ENCODE assay signal across 8 mouse cellular contexts in the genomic region with DNA sequence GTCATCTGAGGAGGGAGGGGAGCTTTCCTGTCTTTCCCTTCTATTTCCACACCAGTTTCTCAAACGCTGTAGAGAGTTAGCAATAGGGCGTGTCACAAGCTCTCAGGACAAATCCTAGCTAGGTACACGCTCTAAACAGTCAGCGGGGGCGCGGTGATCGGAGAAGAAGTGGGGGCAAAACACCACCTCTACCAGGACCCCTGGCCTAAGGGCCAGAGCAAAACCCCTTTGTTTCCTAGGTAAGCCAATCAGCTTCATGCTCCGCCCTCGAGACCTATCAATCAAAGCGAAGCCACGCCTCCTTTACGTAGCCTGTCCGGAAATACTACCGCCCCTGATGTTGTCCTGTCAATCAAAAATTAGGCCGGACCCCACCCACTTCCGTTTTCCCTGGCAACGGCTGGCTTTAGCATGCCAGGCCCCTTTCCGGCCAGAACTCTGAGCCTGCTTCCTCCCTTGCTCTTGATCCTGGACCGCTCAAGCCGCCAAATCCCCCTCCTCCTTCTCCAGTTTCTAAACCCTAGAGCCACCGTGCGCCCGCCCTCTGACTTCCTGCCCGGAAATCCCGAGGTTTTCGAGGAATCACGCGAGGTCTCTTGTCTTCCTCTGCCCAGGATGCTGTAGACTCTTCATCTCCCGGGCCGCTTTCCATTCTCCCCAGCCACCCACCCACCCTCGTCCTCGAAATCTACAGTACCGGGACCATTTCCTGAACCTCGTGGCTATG. TPM values are rescaled to one million over a fixed set of nuclear protein-coding genes. Genes with fewer than 3 reads are reported as not detected.
DNase-seq lines count a peak whose midpoint lies in the region; ATAC-seq and TF ChIP-seq lines count a peak whose summit lies in the region.

No protein-coding gene starts in this region.

- no peaks in the 10 kb centered on the region for H3K9me3 ChIP-seq in forebrain, embryonic 10.5 days
- H3K9me3 ChIP-seq in heart, embryonic 15.5 days (replicated peaks): no peaks in the 10 kb centered on the region
- no peaks in the 10 kb centered on the region for H3K9me3 ChIP-seq in liver, embryonic 14.5 days (ENCODE audit: control insufficient read depth, low read length)
- H3K9me3 ChIP-seq in neural tube, embryonic 11.5 days (ENCODE audit: control insufficient read depth, low read length): no peaks in the 10 kb centered on the region
- H3K9me3 ChIP-seq in stomach, postnatal 0 days (ENCODE audit: control insufficient read depth, low read length): no peaks in the 10 kb centered on the region

- H3K27ac ChIP-seq in forebrain, embryonic 10.5 days: peak overlapping the region; percentile 92
- peak overlapping the region; percentile 98 for H3K27ac ChIP-seq in heart, embryonic 15.5 days
- H3K27ac ChIP-seq in liver, embryonic 14.5 days: peak overlapping the region; percentile 70
- H3K27ac ChIP-seq in neural tube, embryonic 11.5 days (ENCODE audit: low read depth, low read length): peak overlapping the region; percentile 97
- H3K27ac ChIP-seq in stomach, postnatal 0 days (replicated peaks): peak overlapping the region; percentile 96

- peak overlapping the region; percentile 84 for H3K4me2 ChIP-seq in heart, embryonic 15.5 days
- peak overlapping the region; percentile 92 for H3K4me2 ChIP-seq in liver, embryonic 14.5 days (ENCODE audit: low read depth)
- H3K4me2 ChIP-seq in neural tube, embryonic 11.5 days (ENCODE audit: low read depth): peak overlapping the region; percentile 67
- H3K4me2 ChIP-seq in stomach, postnatal 0 days (replicated peaks; ENCODE audit: low read depth): peak overlapping the region; percentile 81

- H3K4me3 ChIP-seq in forebrain, embryonic 10.5 days: peak overlapping the region; percentile 59
- peak overlapping the region; percentile 64 for H3K4me3 ChIP-seq in heart, embryonic 15.5 days
- H3K4me3 ChIP-seq in liver, embryonic 14.5 days (ENCODE audit: insufficient read depth in 1 of 2, low read depth in 2 of 2, low read length in 2 of 2): peak overlapping the region; percentile 74 to 78
- H3K4me3 ChIP-seq in neural tube, embryonic 11.5 days (ENCODE audit: low read depth, low read length): peak overlapping the region; percentile 64
- H3K4me3 ChIP-seq in stomach, postnatal 0 days (ENCODE audit: low read depth, low read length): peak overlapping the region; percentile 60

- 0 out of 2 replicates have a peak, but pooled peaks have one; percentile 31 for TF ChIP-seq EP300 in liver, embryonic 14.5 days (IDR thresholded peaks at IDR 0.05; ENCODE audit: low read depth)
- TF ChIP-seq EP300 in stomach, postnatal 0 days (optimal IDR thresholded peaks at IDR 0.05): no peak

- H3K27me3 ChIP-seq in forebrain, embryonic 10.5 days (ENCODE audit: poor library complexity, severe bottlenecking): no peaks in the 10 kb centered on the region
- no peaks in the 10 kb centered on the region; the same call in 1 of the 2 replicates for H3K27me3 ChIP-seq in heart, embryonic 15.5 days
- no peaks in the 10 kb centered on the region for H3K27me3 ChIP-seq in liver, embryonic 14.5 days (ENCODE audit: control insufficient read depth, insufficient read depth, low read length)
- no peaks in the 10 kb centered on the region for H3K27me3 ChIP-seq in neural tube, embryonic 11.5 days (ENCODE audit: control insufficient read depth, insufficient read depth, low read length)
- H3K27me3 ChIP-seq in stomach, postnatal 0 days (ENCODE audit: control insufficient read depth, insufficient read depth, low read length): no peaks in the 10 kb centered on the region

- peak; percentile 94 for ATAC-seq in CD4-positive, CD25-positive, alpha-beta regulatory T cell, adult 4 months
- peak; percentile 92 for ATAC-seq in heart, embryonic 15.5 days (replicated peaks; ENCODE audit: insufficient number of reproducible peaks, insufficient read depth, low FRiP score, low read depth)
- ATAC-seq in liver, embryonic 14.5 days (ENCODE audit: insufficient read depth): peak; percentile 89
- ATAC-seq in neural tube, embryonic 11.5 days (ENCODE audit: insufficient read depth, low FRiP score, low TSS enrichment): peak; percentile 91
- peak; percentile 91 for ATAC-seq in stomach, postnatal 0 days (ENCODE audit: low FRiP score, low TSS enrichment)

- WGBS in forebrain, embryonic 10.5 days: under 1% methylated on average over 34 of the region's 34 CpGs
- WGBS in heart, embryonic 15.5 days: under 1% methylated on average over 34 of the region's 34 CpGs
- under 1% methylated on average over 34 of the region's 34 CpGs for WGBS in liver, embryonic 14.5 days (ENCODE audit: insufficient replicate concordance)
- WGBS in neural tube, embryonic 11.5 days: under 1% methylated on average over 34 of the region's 34 CpGs
- WGBS in stomach, postnatal 0 days: under 1% methylated on average over 34 of the region's 34 CpGs

- no peak for TF ChIP-seq CTCF in liver, embryonic 14.5 days (IDR thresholded peaks at IDR 0.05; ENCODE audit: low read depth)
- TF ChIP-seq CTCF in stomach, postnatal 0 days (IDR thresholded peaks at IDR 0.05; ENCODE audit: low read depth): no peak

- H3K4me1 ChIP-seq in forebrain, embryonic 10.5 days: peaks cover 29% of the 10 kb centered on the region
- peaks cover 25% of the 10 kb centered on the region for H3K4me1 ChIP-seq in heart, embryonic 15.5 days (replicated peaks)
- peaks cover 18 to 27% of the 10 kb centered on the region in 2 experiments for H3K4me1 ChIP-seq in liver, embryonic 14.5 days (replicated peaks; ENCODE audit: control insufficient read depth in 2 of 2, insufficient read depth in 2 of 2, low read length in 1 of 2)
- H3K4me1 ChIP-seq in neural tube, embryonic 11.5 days (ENCODE audit: control insufficient read depth, insufficient read depth, low read length): 0 out of 2 replicates have a peak, but pooled peaks cover 5% of the 10 kb centered on the region
- H3K4me1 ChIP-seq in stomach, postnatal 0 days (replicated peaks; ENCODE audit: control insufficient read depth, insufficient read depth): peaks cover 10% of the 10 kb centered on the region

- H3K9ac ChIP-seq in heart, embryonic 15.5 days: peak overlapping the region; percentile 74
- H3K9ac ChIP-seq in liver, embryonic 14.5 days (replicated peaks): peak overlapping the region; percentile 88
- peak overlapping the region; percentile 92 for H3K9ac ChIP-seq in neural tube, embryonic 11.5 days (ENCODE audit: low read length)
- H3K9ac ChIP-seq in stomach, postnatal 0 days (ENCODE audit: low read length): peak overlapping the region; percentile 79

- DNase-seq in c-Kit-negative CD71-positive TER-119-positive erythroid progenitor cells, embryonic 14.5 days (ENCODE audit: low read depth, low spot score): peak; percentile 94
- peak; percentile 99 for DNase-seq in forebrain, embryonic 10.5 days (ENCODE audit: extremely low spot score, low spot score)
- peak; percentile 97 to 98 for DNase-seq in kidney, postnatal 25 days
- peak; percentile 84 to 93 (median 86) for DNase-seq in liver, embryonic 14.5 days (ENCODE audit: low read depth in 3 of 3, low spot score in 3 of 3)
- peak; percentile 97 for DNase-seq in neural tube, embryonic 11.5 days (ENCODE audit: low spot score)
- peak; percentile 95 for DNase-seq in stomach, postnatal 0 days (ENCODE audit: low spot score)

- H3K36me3 ChIP-seq in forebrain, embryonic 10.5 days (replicated peaks): peaks cover 2% of the 10 kb centered on the region; the same call in 1 of the 2 replicates
- H3K36me3 ChIP-seq in heart, embryonic 15.5 days: 0 out of 2 replicates have a peak, but pooled peaks cover 7% of the 10 kb centered on the region
- no peaks in the 10 kb centered on the region for H3K36me3 ChIP-seq in liver, embryonic 14.5 days (replicated peaks; ENCODE audit: control insufficient read depth, insufficient read depth, low read depth)
- H3K36me3 ChIP-seq in neural tube, embryonic 11.5 days (ENCODE audit: control insufficient read depth, insufficient read depth, low read length): no peaks in the 10 kb centered on the region
- H3K36me3 ChIP-seq in stomach, postnatal 0 days (ENCODE audit: control insufficient read depth, insufficient read depth, low read length): no peaks in the 10 kb centered on the region

RNA-seq across cellular contexts. Expression of a gene that starts 11.0 kb away (rescaled TPM):
- polyA plus RNA-seq in CD4-positive, CD25-positive, alpha-beta regulatory T cell, adult 4 months (2017; shearing (Covaris generic)): 100 to 1,000 TPM in 1 of 2 experiments, 10 to 100 TPM in 1; 92.5 to 132 TPM
- polyA plus RNA-seq in forebrain, embryonic 10.5 days (2016; fragmentation: Nextera tagmentation; extraction: Ambion mirVana): 6.3 and 6.9 TPM in 2 replicates
- polyA plus RNA-seq in heart, embryonic 15.5 days (2015; fragmentation: Nextera tagmentation; extraction: Ambion mirVana): 16.1 and 22.1 TPM in 2 replicates
- polyA plus RNA-seq in liver, embryonic 14.5 days (2012; rRNA removed): 2.4 TPM in 2 replicates
- polyA plus RNA-seq in liver, embryonic 14.5 days (2014; fragmentation: Nextera tagmentation; extraction: Ambion mirVana): 1.8 and 2.5 TPM in 2 replicates
- 23.3 and 24.0 TPM in 2 replicates for polyA plus RNA-seq in neural tube, embryonic 11.5 days (2014; fragmentation: Nextera tagmentation; extraction: Ambion mirVana)
- 26.7 and 29.7 TPM in 2 replicates for polyA plus RNA-seq in stomach, postnatal 0 days (2015; fragmentation: Nextera tagmentation; extraction: Ambion mirVana)

RNA-seq across cellular contexts. Expression of a gene that starts 12.8 kb away (rescaled TPM):
- polyA plus RNA-seq in CD4-positive, CD25-positive, alpha-beta regulatory T cell, adult 4 months (2017; shearing (Covaris generic)): not detected
- polyA plus RNA-seq in forebrain, embryonic 10.5 days (2016; fragmentation: Nextera tagmentation; extraction: Ambion mirVana): 0.15 and 0.25 TPM in 2 replicates
- 0.11 and 0.16 TPM in 2 replicates for polyA plus RNA-seq in heart, embryonic 15.5 days (2015; fragmentation: Nextera tagmentation; extraction: Ambion mirVana)
- polyA plus RNA-seq in liver, embryonic 14.5 days (2012; rRNA removed): 0.02 and 0.03 TPM in 2 replicates
- polyA plus RNA-seq in liver, embryonic 14.5 days (2014; fragmentation: Nextera tagmentation; extraction: Ambion mirVana): not detected in 2 replicates
- polyA plus RNA-seq in neural tube, embryonic 11.5 days (2014; fragmentation: Nextera tagmentation; extraction: Ambion mirVana): 0.57 and 0.81 TPM in 2 replicates
- 0.33 TPM in 2 replicates for polyA plus RNA-seq in stomach, postnatal 0 days (2015; fragmentation: Nextera tagmentation; extraction: Ambion mirVana)

RNA-seq across cellular contexts. Expression of a gene that starts 16.8 kb away (rescaled TPM):
- 1 to 10 TPM in 1 of 2 experiments, under 1 TPM in 1; 0.76 to 1.2 TPM for polyA plus RNA-seq in CD4-positive, CD25-positive, alpha-beta regulatory T cell, adult 4 months (2017; shearing (Covaris generic))
- 0.20 and 0.63 TPM in 2 replicates for polyA plus RNA-seq in forebrain, embryonic 10.5 days (2016; fragmentation: Nextera tagmentation; extraction: Ambion mirVana)
- polyA plus RNA-seq in heart, embryonic 15.5 days (2015; fragmentation: Nextera tagmentation; extraction: Ambion mirVana): 14.1 and 18.4 TPM in 2 replicates
- polyA plus RNA-seq in liver, embryonic 14.5 days (2012; rRNA removed): 0.15 and 0.22 TPM in 2 replicates
- 0.13 and 0.29 TPM in 2 replicates for polyA plus RNA-seq in liver, embryonic 14.5 days (2014; fragmentation: Nextera tagmentation; extraction: Ambion mirVana)
- 0.50 and 0.87 TPM in 2 replicates for polyA plus RNA-seq in neural tube, embryonic 11.5 days (2014; fragmentation: Nextera tagmentation; extraction: Ambion mirVana)
- polyA plus RNA-seq in stomach, postnatal 0 days (2015; fragmentation: Nextera tagmentation; extraction: Ambion mirVana): 3.0 and 3.8 TPM in 2 replicates

RNA-seq across cellular contexts. Expression of a gene that starts 44.1 kb away (rescaled TPM):
- polyA plus RNA-seq in CD4-positive, CD25-positive, alpha-beta regulatory T cell, adult 4 months (2017; shearing (Covaris generic)): 1 to 10 TPM in 1 of 2 experiments, under 1 TPM in 1; 0.54 to 1.6 TPM
- 47.9 and 52.4 TPM in 2 replicates for polyA plus RNA-seq in forebrain, embryonic 10.5 days (2016; fragmentation: Nextera tagmentation; extraction: Ambion mirVana)
- 44.5 and 56.9 TPM in 2 replicates for polyA plus RNA-seq in heart, embryonic 15.5 days (2015; fragmentation: Nextera tagmentation; extraction: Ambion mirVana)
- 4.8 and 6.2 TPM in 2 replicates for polyA plus RNA-seq in liver, embryonic 14.5 days (2012; rRNA removed)
- polyA plus RNA-seq in liver, embryonic 14.5 days (2014; fragmentation: Nextera tagmentation; extraction: Ambion mirVana): 3.7 and 6.0 TPM in 2 replicates
- 52.8 and 57.5 TPM in 2 replicates for polyA plus RNA-seq in neural tube, embryonic 11.5 days (2014; fragmentation: Nextera tagmentation; extraction: Ambion mirVana)
- 40.1 and 45.0 TPM in 2 replicates for polyA plus RNA-seq in stomach, postnatal 0 days (2015; fragmentation: Nextera tagmentation; extraction: Ambion mirVana)

RNA-seq across cellular contexts. Expression of a gene that starts 52.0 kb away (rescaled TPM):
- polyA plus RNA-seq in CD4-positive, CD25-positive, alpha-beta regulatory T cell, adult 4 months (2017; shearing (Covaris generic)): 10 to 100 TPM; 45.8 to 63.1 TPM
- polyA plus RNA-seq in forebrain, embryonic 10.5 days (2016; fragmentation: Nextera tagmentation; extraction: Ambion mirVana): 71.4 and 75.0 TPM in 2 replicates
- 60.2 and 60.7 TPM in 2 replicates for polyA plus RNA-seq in heart, embryonic 15.5 days (2015; fragmentation: Nextera tagmentation; extraction: Ambion mirVana)
- polyA plus RNA-seq in liver, embryonic 14.5 days (2012; rRNA removed): 28.9 and 30.5 TPM in 2 replicates
- polyA plus RNA-seq in liver, embryonic 14.5 days (2014; fragmentation: Nextera tagmentation; extraction: Ambion mirVana): 19.6 and 20.5 TPM in 2 replicates
- 65.3 and 80.6 TPM in 2 replicates for polyA plus RNA-seq in neural tube, embryonic 11.5 days (2014; fragmentation: Nextera tagmentation; extraction: Ambion mirVana)
- 67.2 and 67.3 TPM in 2 replicates for polyA plus RNA-seq in stomach, postnatal 0 days (2015; fragmentation: Nextera tagmentation; extraction: Ambion mirVana)

Comparison
In these comparisons a context has a peak if more than half of its experiments do, and no peak if none do; other contexts are left out.
1. Peak in every context shown above with its lines: DNase-seq, ATAC-seq, H3K4me3 ChIP-seq and H3K27ac ChIP-seq.